ENCODE assay signal across 28 mouse cellular contexts in the genomic region with DNA sequence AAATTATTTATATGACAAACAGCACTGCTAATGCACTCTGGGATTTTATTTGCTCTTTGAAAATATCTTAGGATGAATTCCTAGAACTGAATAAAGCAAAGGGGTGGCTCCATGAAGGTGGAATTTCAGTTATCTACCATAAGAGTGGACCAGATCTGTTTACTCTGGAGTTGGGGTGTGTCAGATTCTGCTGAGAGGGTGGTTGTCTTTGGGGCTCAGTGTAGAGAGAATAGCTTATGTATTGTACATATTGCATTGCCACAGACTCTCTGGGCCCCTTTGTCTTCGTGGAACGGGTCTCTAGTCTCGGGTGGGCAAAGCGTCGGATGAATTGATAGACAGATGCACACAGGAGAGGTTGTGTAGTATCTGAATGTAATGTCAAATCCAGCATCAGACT.
"Had no signal": no experiment of that assay in that cellular context is flagged by ENCODE, and none has a peak within 500 bp of the region (broad histone marks: within the 10 kb centered on the region; RNA-seq: fewer than 3 reads in every experiment).

No protein-coding gene starts in this region.

- H3K9me3 ChIP-seq: heart, embryonic 13.5 days; heart, embryonic 15.5 days; hindbrain, embryonic 10.5 days; hindbrain, embryonic 12.5 days; limb, embryonic 10.5 days; limb, embryonic 12.5 days; liver, embryonic 13.5 days; liver, embryonic 15.5 days had no signal

- H3K27me3 ChIP-seq: heart, embryonic 13.5 days; heart, embryonic 15.5 days; hindbrain, embryonic 12.5 days; limb, embryonic 12.5 days; liver, embryonic 13.5 days; liver, embryonic 15.5 days had no signal

- H3K4me3 ChIP-seq: gastrocnemius, adult 2 months; heart, adult 2 months; heart, embryonic 13.5 days; heart, embryonic 15.5 days; hindbrain, embryonic 10.5 days; hindbrain, embryonic 12.5 days; left cerebral cortex, adult 2 months; limb, embryonic 10.5 days; limb, embryonic 12.5 days; liver, embryonic 13.5 days; liver, embryonic 15.5 days had no signal

- H3K9ac ChIP-seq: heart, embryonic 13.5 days; heart, embryonic 15.5 days; hindbrain, embryonic 12.5 days; hindbrain, embryonic 14.5 days; limb, embryonic 12.5 days; liver, embryonic 13.5 days; liver, embryonic 15.5 days; liver, postnatal 0 days had no signal

- H3K4me2 ChIP-seq: heart, embryonic 11.5 days; heart, embryonic 13.5 days; heart, embryonic 15.5 days; hindbrain, embryonic 12.5 days; hindbrain, embryonic 14.5 days; limb, embryonic 12.5 days; liver, embryonic 13.5 days; liver, embryonic 15.5 days had no signal

- ATAC-seq: hindbrain, embryonic 16.5 days; inflammation-experienced regulatory T-cells, adult 6 months; intestine, embryonic 16.5 days; liver, postnatal 0 days had no signal

- H3K36me3 ChIP-seq: heart, embryonic 13.5 days; heart, embryonic 15.5 days; hindbrain, embryonic 10.5 days; hindbrain, embryonic 12.5 days; limb, embryonic 10.5 days; limb, embryonic 12.5 days; liver, embryonic 13.5 days; liver, embryonic 15.5 days had no signal

- H3K27ac ChIP-seq: gastrocnemius, adult 2 months; heart, adult 2 months; heart, embryonic 13.5 days; heart, embryonic 15.5 days; hindbrain, embryonic 10.5 days; hindbrain, embryonic 12.5 days; hindbrain, embryonic 14.5 days; left cerebral cortex, adult 2 months; limb, embryonic 10.5 days; limb, embryonic 12.5 days; liver, embryonic 13.5 days; liver, embryonic 15.5 days had no signal

- H3K4me1 ChIP-seq: heart, embryonic 13.5 days; hindbrain, embryonic 12.5 days; limb, embryonic 10.5 days; limb, embryonic 12.5 days; liver, embryonic 13.5 days; liver, embryonic 15.5 days had no signal

- DNase-seq: gastrocnemius, adult 2 months; gastrocnemius, postnatal 10 days; gastrocnemius, postnatal 25 days; heart, adult 2 months; heart, postnatal 4 days; kidney, adult 18-20 months; kidney, adult 8-10 months; kidney, postnatal 10 days; kidney, postnatal 25 days; kidney, postnatal 4 days; layer of hippocampus, adult 9-11 months; layer of hippocampus, postnatal 36 days; liver; liver, embryonic 13.5 days; liver, postnatal 0 days had no signal
